Mouse (Mus musculus): ENCODE results near the gene Smad9. TPM values are rescaled to one million over a fixed set of nuclear protein-coding genes. Genes with fewer than 3 reads are reported as not detected.
"Not testable (repeated sequence)": the region's sequence is repeated elsewhere in the genome, so short reads cannot be mapped to it uniquely, and the experiment has no call there.

Gene Smad9
- total and polyA plus RNA-seq, 2 experiments from 2014 or later = 0.67 to 4.6 TPM

GRCm38 (mm10) chr3:54761258-54761657, 5.9 kb downstream of the Smad9 start:
- Histone ChIP-seq H3K9me3 (ENCODE audit: low read length) (no peaks in the 10 kb centered on the region), H3K9ac (replicated peaks; ENCODE audit: low read length, poor library complexity, severe bottlenecking) (no peak overlapping the region), H3K27me3 (ENCODE audit: insufficient read depth, low read length) (no peaks in the 10 kb centered on the region; the same call in 1 of the 2 replicates), H3K4me3 (ENCODE audit: low read depth, low read length) (no peak overlapping the region), H3K36me3 (ENCODE audit: insufficient read depth, low read length) (no peaks in the 10 kb centered on the region), H3K4me2 (ENCODE audit: low read depth, low read length, poor library complexity, severe bottlenecking) (no peak overlapping the region), H3K27ac (ENCODE audit: low read depth, low read length) (no peak overlapping the region), H3K4me1 (ENCODE audit: insufficient read depth, low read length) (no peaks in the 10 kb centered on the region; the same call in 1 of the 2 replicates)
- DNase-seq (ENCODE audit: low spot score) (no peak), ATAC-seq (ENCODE audit: low FRiP score) (no peak)
- TF ChIP-seq CTCF (IDR thresholded peaks at IDR 0.05) = no peak
- WGBS = 92% methylated on average over 1 of the region's 1 CpGs

DNA sequence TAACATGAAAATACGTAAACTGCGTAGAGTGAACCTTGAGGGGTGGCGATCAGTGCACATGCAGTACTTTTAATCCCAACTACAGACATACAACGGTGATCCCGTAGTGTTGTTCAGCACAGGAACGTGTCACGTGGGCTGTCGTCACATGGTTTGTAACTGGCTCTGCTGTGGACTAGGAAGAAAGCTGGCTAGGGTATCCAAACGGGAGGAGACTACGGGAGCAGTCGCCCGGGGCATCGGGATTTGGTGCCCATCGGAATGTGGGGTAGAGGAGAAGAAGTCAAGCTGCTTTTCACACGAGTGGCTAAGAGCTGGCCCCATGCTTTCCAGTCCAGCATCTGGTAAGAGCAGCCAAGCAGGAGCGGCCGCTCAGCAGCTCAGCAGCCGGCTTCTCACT, 9.0 kb downstream of the Smad9 start:
- peak overlapping the region; percentile 20; the same call in 1 of the 2 replicates for H3K4me3 ChIP-seq (ENCODE audit: low read depth, low read length)
- no peak overlapping the region for H3K9ac ChIP-seq (replicated peaks; ENCODE audit: low read length, poor library complexity, severe bottlenecking)
- WGBS = 53% methylated on average over 18 of the region's 18 CpGs
- no peaks in the 10 kb centered on the region for H3K9me3 ChIP-seq (ENCODE audit: low read length)
- H3K27ac ChIP-seq (ENCODE audit: low read depth, low read length) = no peak overlapping the region
- no peaks in the 10 kb centered on the region for H3K36me3 ChIP-seq (ENCODE audit: insufficient read depth, low read length)
- H3K27me3 ChIP-seq (ENCODE audit: insufficient read depth, low read length) = no peaks in the 10 kb centered on the region
- H3K4me2 ChIP-seq (ENCODE audit: low read depth, low read length, poor library complexity, severe bottlenecking) = peak overlapping the region; percentile 38
- DNase-seq (ENCODE audit: low spot score) (peak; percentile 81), ATAC-seq (ENCODE audit: low FRiP score) (peak; percentile 90)
- H3K4me1 ChIP-seq (ENCODE audit: insufficient read depth, low read length) = no peaks in the 10 kb centered on the region
- TF ChIP-seq CTCF (IDR thresholded peaks at IDR 0.05) = no peak

DNA sequence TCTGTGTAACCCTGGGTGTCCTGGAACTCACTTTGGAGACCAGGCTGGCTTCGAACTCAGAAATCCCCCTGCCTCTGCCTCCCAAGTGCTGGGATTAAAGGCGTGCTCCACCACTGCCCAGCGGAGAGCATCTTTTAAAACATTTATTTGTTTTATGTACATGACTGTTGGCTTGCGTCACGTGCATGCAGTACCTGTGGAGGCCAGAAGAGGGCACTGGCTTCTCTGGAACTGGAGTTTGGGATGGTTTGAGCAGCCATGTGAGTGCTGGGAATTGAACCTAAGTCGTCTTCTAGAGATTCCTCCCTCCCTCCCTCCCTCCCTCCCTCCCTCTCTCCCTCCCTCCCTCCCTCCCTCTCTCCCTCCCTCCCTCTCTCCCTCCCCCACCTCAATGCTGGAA, 10.1 kb downstream of the Smad9 start:
- not testable (repeated sequence) for H3K4me3 ChIP-seq (ENCODE audit: low read depth, low read length); H3K27me3 ChIP-seq (ENCODE audit: insufficient read depth, low read length); H3K9ac ChIP-seq (replicated peaks; ENCODE audit: low read length, poor library complexity, severe bottlenecking); H3K27ac ChIP-seq (ENCODE audit: low read depth, low read length); H3K9me3 ChIP-seq (ENCODE audit: low read length); H3K36me3 ChIP-seq (ENCODE audit: insufficient read depth, low read length); ATAC-seq (ENCODE audit: low FRiP score); H3K4me2 ChIP-seq (ENCODE audit: low read depth, low read length, poor library complexity, severe bottlenecking); DNase-seq (ENCODE audit: low spot score); H3K4me1 ChIP-seq (ENCODE audit: insufficient read depth, low read length)
- 94% methylated on average over 6 of the region's 6 CpGs for WGBS
- TF ChIP-seq CTCF (IDR thresholded peaks at IDR 0.05) = peak; percentile 51

DNA sequence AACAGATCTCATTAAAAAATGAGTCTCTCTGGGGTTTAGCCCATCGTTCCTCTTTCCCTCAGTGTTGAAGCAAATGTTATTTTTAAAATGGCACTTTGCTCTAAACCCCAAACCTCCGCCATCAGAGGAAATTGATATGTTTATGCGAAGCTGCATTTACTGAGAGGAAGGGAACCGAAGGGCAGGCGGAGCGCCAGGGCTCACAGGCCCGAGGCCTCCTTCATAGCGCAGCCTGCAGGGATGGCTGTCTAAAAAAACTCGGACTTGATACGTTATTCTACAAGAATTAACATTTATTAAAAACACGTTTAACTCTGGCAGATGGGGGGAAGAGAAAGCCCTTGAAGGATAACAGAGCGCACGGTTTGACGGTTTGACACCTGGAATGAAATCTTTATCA, 10.7 kb downstream of the Smad9 start:
- ATAC-seq (ENCODE audit: low FRiP score) (no peak), DNase-seq (ENCODE audit: low spot score) (no peak)
- Histone ChIP-seq H3K4me3 (ENCODE audit: low read depth, low read length) (no peak overlapping the region), H3K4me1 (ENCODE audit: insufficient read depth, low read length) (no peaks in the 10 kb centered on the region), H3K36me3 (ENCODE audit: insufficient read depth, low read length) (no peaks in the 10 kb centered on the region), H3K9me3 (ENCODE audit: low read length) (no peaks in the 10 kb centered on the region), H3K27me3 (ENCODE audit: insufficient read depth, low read length) (no peaks in the 10 kb centered on the region), H3K9ac (replicated peaks; ENCODE audit: low read length, poor library complexity, severe bottlenecking) (no peak overlapping the region), H3K4me2 (ENCODE audit: low read depth, low read length, poor library complexity, severe bottlenecking) (no peak overlapping the region), H3K27ac (ENCODE audit: low read depth, low read length) (no peak overlapping the region)
- TF ChIP-seq CTCF (IDR thresholded peaks at IDR 0.05) = no peak
- WGBS = 84% methylated on average over 14 of the region's 14 CpGs

DNA sequence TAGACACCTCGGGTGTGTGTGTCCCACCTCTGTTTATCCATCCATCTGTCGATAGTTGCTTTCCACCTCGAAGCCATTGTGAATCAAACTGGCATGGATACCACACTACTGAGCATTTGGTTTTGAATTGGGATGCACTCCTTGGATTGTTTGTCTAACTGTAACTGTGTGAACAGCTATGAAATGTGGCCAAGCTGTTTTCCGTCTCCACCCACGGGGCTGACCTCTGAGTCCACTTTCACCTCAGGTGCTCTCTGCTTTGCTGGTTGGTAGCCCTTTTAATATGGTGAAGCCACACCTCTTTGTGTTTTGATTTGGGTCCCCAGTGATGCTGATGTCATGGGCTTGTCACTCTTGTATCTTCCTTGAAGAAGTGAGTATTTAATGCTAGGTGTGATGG, 11.4 kb downstream of the Smad9 start:
- H3K9ac ChIP-seq (replicated peaks; ENCODE audit: low read length, poor library complexity, severe bottlenecking) = no peak overlapping the region
- H3K27ac ChIP-seq (ENCODE audit: low read depth, low read length) = no peak overlapping the region
- no peak for ATAC-seq (ENCODE audit: low FRiP score)
- H3K9me3 ChIP-seq (ENCODE audit: low read length) = no peaks in the 10 kb centered on the region
- H3K4me2 ChIP-seq (ENCODE audit: low read depth, low read length, poor library complexity, severe bottlenecking) = no peak overlapping the region
- H3K4me1 ChIP-seq (ENCODE audit: insufficient read depth, low read length) = no peaks in the 10 kb centered on the region
- no peaks in the 10 kb centered on the region for H3K36me3 ChIP-seq (ENCODE audit: insufficient read depth, low read length)
- no peaks in the 10 kb centered on the region for H3K27me3 ChIP-seq (ENCODE audit: insufficient read depth, low read length)
- 94% methylated on average over 5 of the region's 5 CpGs for WGBS
- H3K4me3 ChIP-seq (ENCODE audit: low read depth, low read length) = no peak overlapping the region
- DNase-seq (ENCODE audit: low spot score) = no peak
- TF ChIP-seq CTCF (IDR thresholded peaks at IDR 0.05) = no peak

GRCm38 (mm10) chr3:54768592-54768991, 13.2 kb downstream of the Smad9 start:
- Histone ChIP-seq H3K4me2 (ENCODE audit: low read depth, low read length, poor library complexity, severe bottlenecking) (no peak overlapping the region), H3K4me3 (ENCODE audit: low read depth, low read length) (no peak overlapping the region), H3K4me1 (ENCODE audit: insufficient read depth, low read length) (no peaks in the 10 kb centered on the region), H3K27ac (ENCODE audit: low read depth, low read length) (no peak overlapping the region), H3K27me3 (ENCODE audit: insufficient read depth, low read length) (no peaks in the 10 kb centered on the region), H3K9me3 (ENCODE audit: low read length) (no peaks in the 10 kb centered on the region), H3K9ac (replicated peaks; ENCODE audit: low read length, poor library complexity, severe bottlenecking) (no peak overlapping the region), H3K36me3 (ENCODE audit: insufficient read depth, low read length) (no peaks in the 10 kb centered on the region)
- no peak for DNase-seq (ENCODE audit: low spot score)
- WGBS = 93% methylated on average over 8 of the region's 8 CpGs
- no peak for TF ChIP-seq CTCF (IDR thresholded peaks at IDR 0.05)
- no peak for ATAC-seq (ENCODE audit: low FRiP score)
